Mouse (Mus musculus) liver, embryonic 18 days (tissue): ENCODE results near the gene Olfr393. TPM values are rescaled to one million over a fixed set of nuclear protein-coding genes. Genes with fewer than 3 reads are reported as not detected.

Experiments used
- polyA plus RNA-seq: library from polyadenylated mRNA; depleted of rRNA; stranded (reverse); fragments of >200 nt; gene quantifications from 2 replicates; pipeline ENCODE4 v1.2.3, GENCODE M21; 2012; rRNA removed

The Olfr393 gene
- polyA plus RNA-seq = not detected in 2 replicates

GRCm38 (mm10) chr11:73851354-73851753 lies at the start of gene Olfr393:
Gene Olfr393 (minus strand): TSS chr11:73851454.

GRCm38 (mm10) chr11:73890671-73891070 lies 39.4 kb upstream of the Olfr393 start, which contains the start of gene Olfr394:
Gene Olfr394 (minus strand): TSS chr11:73890771.

GRCm38 (mm10) chr11:73816949-73817348 lies 34.3 kb downstream of the Olfr393 start, which contains the start of gene Olfr392:
Gene Olfr392 (minus strand): TSS chr11:73817049.

GRCm38 (mm10) chr11:73802952-73803351 lies 48.3 kb downstream of the Olfr393 start, which contains the start of gene Olfr391-ps:
Gene Olfr391-ps (minus strand): TSS chr11:73803052.

Other genes starting within 250 kb of the Olfr393 start
- gene Zfp735, start 162.7 kb downstream of the Olfr393 start, polyA plus RNA-seq = not detected in 2 replicates
- not detected in 2 replicates for gene Olfr389, start 70.7 kb downstream of the Olfr393 start, polyA plus RNA-seq
- not detected in 2 replicates for gene Olfr390, start 68.5 kb downstream of the Olfr393 start, polyA plus RNA-seq
- gene Olfr391-ps, start 48.4 kb downstream of the Olfr393 start, polyA plus RNA-seq = not detected in 2 replicates
- not detected in 2 replicates for gene Olfr392, start 34.4 kb downstream of the Olfr393 start, polyA plus RNA-seq
- gene Olfr394, start 39.3 kb upstream of the Olfr393 start, polyA plus RNA-seq = not detected in 2 replicates
- gene Olfr395, start 57.8 kb upstream of the Olfr393 start, polyA plus RNA-seq = not detected in 2 replicates
- gene Olfr23, start 85.2 kb upstream of the Olfr393 start, polyA plus RNA-seq = not detected in 2 replicates
- not detected in 2 replicates for gene Olfr397, start 109.4 kb upstream of the Olfr393 start, polyA plus RNA-seq
- not detected in 2 replicates for gene Olfr398, start 139.0 kb upstream of the Olfr393 start, polyA plus RNA-seq
- gene Olfr139, start 205.1 kb upstream of the Olfr393 start, polyA plus RNA-seq = not detected in 2 replicates
- not detected in 2 replicates for gene Olfr399, start 205.2 kb upstream of the Olfr393 start, polyA plus RNA-seq
- gene Zfp616, start 218.5 kb upstream of the Olfr393 start, polyA plus RNA-seq = not detected in 2 replicates